Comparison of ENCODE assay signal across 8 mouse cellular contexts in genomic region chr1:162858748-162859130, GRCm38 (mm10). TPM values are rescaled to one million over a fixed set of nuclear protein-coding genes. Genes with fewer than 3 reads are reported as not detected.
A peak's percentile ranks its signal among the peaks of the same experiment; 100 is the strongest.
DNase-seq lines count a peak whose midpoint lies in the region; ATAC-seq and TF ChIP-seq lines count a peak whose summit lies in the region.

No protein-coding gene starts in this region.

- peak overlapping the region; percentile 68 for H3K27ac ChIP-seq in forebrain, embryonic 10.5 days
- peak overlapping the region; percentile 70 for H3K27ac ChIP-seq in hindbrain, embryonic 13.5 days
- peak overlapping the region; percentile 81 for H3K27ac ChIP-seq in limb, embryonic 15.5 days

- peak; percentile 77 for ATAC-seq in hindbrain, embryonic 13.5 days (ENCODE audit: low FRiP score)
- no peak for ATAC-seq in limb, embryonic 15.5 days (ENCODE audit: insufficient number of reproducible peaks, low FRiP score, low TSS enrichment, low read depth)

- no peaks in the 10 kb centered on the region for H3K27me3 ChIP-seq in forebrain, embryonic 10.5 days (ENCODE audit: poor library complexity, severe bottlenecking)
- H3K27me3 ChIP-seq in hindbrain, embryonic 13.5 days: no peaks in the 10 kb centered on the region
- H3K27me3 ChIP-seq in limb, embryonic 15.5 days: no peaks in the 10 kb centered on the region

- no peaks in the 10 kb centered on the region for H3K36me3 ChIP-seq in forebrain, embryonic 10.5 days (replicated peaks)
- no peaks in the 10 kb centered on the region for H3K36me3 ChIP-seq in hindbrain, embryonic 13.5 days
- H3K36me3 ChIP-seq in limb, embryonic 15.5 days: no peaks in the 10 kb centered on the region

- peaks cover 13% of the 10 kb centered on the region for H3K4me1 ChIP-seq in lung, adult 2 months (ENCODE audit: control insufficient read depth, insufficient read depth, low read length)
- H3K4me1 ChIP-seq in forebrain, embryonic 10.5 days: peaks cover 37% of the 10 kb centered on the region
- H3K4me1 ChIP-seq in hindbrain, embryonic 13.5 days (replicated peaks): peaks cover 12% of the 10 kb centered on the region
- H3K4me1 ChIP-seq in limb, embryonic 15.5 days: peaks cover 21% of the 10 kb centered on the region

- H3K4me3 ChIP-seq in lung, adult 2 months (replicated peaks; ENCODE audit: extremely low read depth, low read depth, low read length): peak overlapping the region; percentile 20
- H3K4me3 ChIP-seq in forebrain, embryonic 10.5 days: no peak overlapping the region
- peak overlapping the region; percentile 17 for H3K4me3 ChIP-seq in hindbrain, embryonic 13.5 days
- H3K4me3 ChIP-seq in limb, embryonic 15.5 days: peak overlapping the region; percentile 26

- TF ChIP-seq CTCF in lung, adult 2 months (IDR thresholded peaks at IDR 0.05; ENCODE audit: insufficient read depth, low read length): no peak

- peak; percentile 15 for DNase-seq in lung, adult 2 months
- no peak for DNase-seq in lung, postnatal 25 days (ENCODE audit: low spot score)
- DNase-seq in forebrain, embryonic 10.5 days (ENCODE audit: extremely low spot score, low spot score): no peak
- no peak for DNase-seq in spleen, postnatal 36 days (ENCODE audit: low spot score in 2 of 2)
- no peak for DNase-seq in cerebellum, adult 9-10 months
- no peak for DNase-seq in natural killer cell, adult 2 months (ENCODE audit: low spot score in 2 of 2)

- WGBS in lung, adult 2 months: 38% methylated on average over 12 of the region's 12 CpGs
- WGBS in forebrain, embryonic 10.5 days: 64% methylated on average over 12 of the region's 12 CpGs
- 36% methylated on average over 12 of the region's 12 CpGs for WGBS in hindbrain, embryonic 13.5 days
- 56% methylated on average over 12 of the region's 12 CpGs for WGBS in limb, embryonic 15.5 days

- TF ChIP-seq POLR2A in lung, adult 2 months (IDR thresholded peaks at IDR 0.05; ENCODE audit: borderline replicate concordance, extremely low read depth, low read depth, low read length): peak; percentile 19; the same call in 1 of the 2 replicates

- H3K9me3 ChIP-seq in forebrain, embryonic 10.5 days: no peaks in the 10 kb centered on the region
- no peaks in the 10 kb centered on the region for H3K9me3 ChIP-seq in hindbrain, embryonic 13.5 days
- H3K9me3 ChIP-seq in limb, embryonic 15.5 days: no peaks in the 10 kb centered on the region

- H3K4me2 ChIP-seq in hindbrain, embryonic 13.5 days: peak overlapping the region; percentile 41
- H3K4me2 ChIP-seq in limb, embryonic 15.5 days: peak overlapping the region; percentile 40

- 0 out of 2 replicates have a peak overlapping the region, but pooled peaks have one; percentile 46 for H3K9ac ChIP-seq in hindbrain, embryonic 13.5 days
- H3K9ac ChIP-seq in limb, embryonic 15.5 days: no peak overlapping the region

RNA-seq across cellular contexts. Expression of gene Fmo1, which starts 7.7 kb away (rescaled TPM):
- 173 and 219 TPM in 2 replicates for polyA plus RNA-seq in lung, adult 2 months (2012; rRNA removed)
- polyA plus RNA-seq in forebrain, embryonic 10.5 days (2016; fragmentation: Nextera tagmentation; extraction: Ambion mirVana): 7.2 and 8.2 TPM in 2 replicates
- polyA plus RNA-seq in hindbrain, embryonic 13.5 days (2015; fragmentation: Nextera tagmentation; extraction: Ambion mirVana): 22.3 and 24.8 TPM in 2 replicates
- 37.2 and 51.8 TPM in 2 replicates for polyA plus RNA-seq in limb, embryonic 15.5 days (2015; fragmentation: Nextera tagmentation; extraction: Ambion mirVana)

RNA-seq across cellular contexts. Expression of gene Fmo2, which starts 39.8 kb away (rescaled TPM):
- polyA plus RNA-seq in lung, adult 2 months (2012; rRNA removed): 147 and 240 TPM in 2 replicates
- not detected in 2 replicates for polyA plus RNA-seq in forebrain, embryonic 10.5 days (2016; fragmentation: Nextera tagmentation; extraction: Ambion mirVana)
- polyA plus RNA-seq in hindbrain, embryonic 13.5 days (2015; fragmentation: Nextera tagmentation; extraction: Ambion mirVana): 0.40 and 0.42 TPM in 2 replicates
- 3.0 and 4.8 TPM in 2 replicates for polyA plus RNA-seq in limb, embryonic 15.5 days (2015; fragmentation: Nextera tagmentation; extraction: Ambion mirVana)

RNA-seq across cellular contexts. Expression of gene Fmo4, which starts 45.0 kb away (rescaled TPM):
- polyA plus RNA-seq in lung, adult 2 months (2012; rRNA removed): 1.7 and 2.4 TPM in 2 replicates
- polyA plus RNA-seq in forebrain, embryonic 10.5 days (2016; fragmentation: Nextera tagmentation; extraction: Ambion mirVana): 0.29 and 0.33 TPM in 2 replicates
- 0.38 and 0.62 TPM in 2 replicates for polyA plus RNA-seq in hindbrain, embryonic 13.5 days (2015; fragmentation: Nextera tagmentation; extraction: Ambion mirVana)
- polyA plus RNA-seq in limb, embryonic 15.5 days (2015; fragmentation: Nextera tagmentation; extraction: Ambion mirVana): 0.16 and 0.79 TPM in 2 replicates

Comparison
In these comparisons a context has a peak if more than half of its experiments do, and no peak if none do; other contexts are left out.
1. RNA of gene Fmo2, which starts 39.8 kb away (polyA plus RNA-seq): 147 to 240 TPM in lung, adult 2 months; 3.0 to 4.8 TPM in limb, embryonic 15.5 days, 0.40 to 0.42 TPM in hindbrain, embryonic 13.5 days and not detected in forebrain, embryonic 10.5 days; every median in the first group is over 10 times any median in the second.
2. Peak in every context shown above with its lines, with median percentiles within 50 percentile points of each other: H3K27ac ChIP-seq.